Mouse (Mus musculus): ENCODE data around the gene Ssxb2. TPM values are rescaled to one million over a fixed set of nuclear protein-coding genes. Genes with fewer than 3 reads are reported as not detected.
"Not testable (repeated sequence)": the region's sequence is repeated elsewhere in the genome, so short reads cannot be mapped to it uniquely, and the experiment has no call there.

The Ssxb2 gene
- polyA plus RNA-seq (2014; fragmentation: Nextera tagmentation; extraction: Ambion mirVana), result not detected in 2 replicates

DNA sequence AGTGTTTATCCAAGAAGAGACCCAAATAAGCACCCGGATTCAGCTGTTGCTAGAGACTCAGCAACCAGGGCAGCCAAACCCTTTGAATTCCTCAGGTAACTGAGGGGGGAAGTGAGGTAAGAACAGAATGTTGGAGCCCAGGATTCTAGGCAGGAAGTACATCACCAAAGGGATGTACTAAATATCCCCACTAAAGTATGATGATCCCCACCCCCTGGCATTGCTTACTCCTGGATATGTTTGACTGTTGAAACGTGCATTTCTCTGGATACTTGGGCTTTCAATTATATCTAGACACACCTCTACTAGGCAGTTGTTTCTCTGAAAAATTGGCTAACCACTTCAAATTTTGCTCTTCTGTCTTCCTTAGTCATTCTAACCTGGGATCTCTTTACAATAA lies at the start of gene Ssxb2:
Gene Ssxb2 (minus strand): TSS at position 101 of the 400 bp plus-strand sequence.
- not testable (repeated sequence) for ATAC-seq (ENCODE audit: low read depth)

DNA sequence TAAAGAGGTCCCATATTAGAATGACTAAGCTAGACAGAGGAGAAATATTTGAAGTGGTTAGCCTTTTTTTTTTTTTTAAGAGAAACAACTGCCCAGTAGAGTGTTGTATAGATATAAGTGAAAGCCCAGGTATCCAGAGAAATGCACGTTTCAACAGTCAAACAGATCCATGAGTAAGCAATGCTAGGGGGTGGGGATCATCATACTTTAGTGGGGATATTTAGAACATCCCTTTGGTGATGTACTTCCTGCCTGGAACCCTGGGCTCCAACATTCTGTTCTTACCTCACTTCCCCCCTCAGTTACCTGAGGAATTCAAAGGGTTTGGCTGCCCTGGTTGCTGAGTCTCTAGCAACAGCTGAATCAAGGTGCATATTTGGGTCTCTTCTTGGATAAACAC lies 48.5 kb downstream of the Ssxb2 start, which contains the start of gene Ssxb1:
Gene Ssxb1 (plus strand): TSS at position 301 of the 400 bp plus-strand sequence.
- H3K4me3 ChIP-seq (ENCODE audit: low read depth, low read length); H3K36me3 ChIP-seq (ENCODE audit: control insufficient read depth, insufficient read depth, low read length); H3K9ac ChIP-seq (ENCODE audit: low read depth, low read length); DNase-seq (ENCODE audit: low spot score); H3K4me2 ChIP-seq (ENCODE audit: low read depth, low read length); H3K4me1 ChIP-seq (ENCODE audit: control insufficient read depth, insufficient read depth, low read length); ATAC-seq (ENCODE audit: low read depth); H3K9me3 ChIP-seq (ENCODE audit: control insufficient read depth, low read length); H3K27ac ChIP-seq (replicated peaks; ENCODE audit: low read depth, low read length); H3K27me3 ChIP-seq (replicated peaks; ENCODE audit: control insufficient read depth, insufficient read depth, low read length): not testable (repeated sequence)
- WGBS, result 31% methylated on average over 1 of the region's 1 CpGs

More for the DNA sequence above, at the start of gene Ssxb2:
- H3K9ac ChIP-seq (ENCODE audit: low read depth, low read length); H3K27ac ChIP-seq (replicated peaks; ENCODE audit: low read depth, low read length); H3K27me3 ChIP-seq (replicated peaks; ENCODE audit: control insufficient read depth, insufficient read depth, low read length); H3K4me3 ChIP-seq (ENCODE audit: low read depth, low read length); H3K4me2 ChIP-seq (ENCODE audit: low read depth, low read length); H3K4me1 ChIP-seq (ENCODE audit: control insufficient read depth, insufficient read depth, low read length); DNase-seq (ENCODE audit: low spot score); H3K9me3 ChIP-seq (ENCODE audit: control insufficient read depth, low read length); H3K36me3 ChIP-seq (ENCODE audit: control insufficient read depth, insufficient read depth, low read length): not testable (repeated sequence)
- 52% methylated on average over 2 of the region's 2 CpGs for WGBS

Other genes starting within 250 kb of the Ssxb2 start
- 40.5 and 42.8 TPM in 2 replicates for gene Ftsj1, start 209.3 kb downstream of the Ssxb2 start, polyA plus RNA-seq (2014; fragmentation: Nextera tagmentation; extraction: Ambion mirVana)
- gene Slc38a5, start 190.6 kb downstream of the Ssxb2 start, polyA plus RNA-seq (2014; fragmentation: Nextera tagmentation; extraction: Ambion mirVana), result 0.56 and 0.89 TPM in 2 replicates
- not detected in 2 replicates for gene Ssxb10, start 134.3 kb downstream of the Ssxb2 start, polyA plus RNA-seq (2014; fragmentation: Nextera tagmentation; extraction: Ambion mirVana)
- not detected in 2 replicates for gene Ssxb9, start 94.7 kb downstream of the Ssxb2 start, polyA plus RNA-seq (2014; fragmentation: Nextera tagmentation; extraction: Ambion mirVana)
- not detected in 2 replicates for gene Ssxb1, start 48.4 kb downstream of the Ssxb2 start, polyA plus RNA-seq (2014; fragmentation: Nextera tagmentation; extraction: Ambion mirVana)
- gene Gm14459, start 63.2 kb upstream of the Ssxb2 start, polyA plus RNA-seq (2014; fragmentation: Nextera tagmentation; extraction: Ambion mirVana), result not detected in 2 replicates
- gene Ssxb6, start 86.5 kb upstream of the Ssxb2 start, polyA plus RNA-seq (2014; fragmentation: Nextera tagmentation; extraction: Ambion mirVana), result not detected in 2 replicates
- gene Ssxb3, start 130.1 kb upstream of the Ssxb2 start, polyA plus RNA-seq (2014; fragmentation: Nextera tagmentation; extraction: Ambion mirVana), result not detected in 2 replicates
- not detected in 2 replicates for gene Ssxb8, start 229.1 kb upstream of the Ssxb2 start, polyA plus RNA-seq (2014; fragmentation: Nextera tagmentation; extraction: Ambion mirVana)